Mouse (Mus musculus): ENCODE data around the gene Kbtbd12.

Gene Kbtbd12

DNA sequence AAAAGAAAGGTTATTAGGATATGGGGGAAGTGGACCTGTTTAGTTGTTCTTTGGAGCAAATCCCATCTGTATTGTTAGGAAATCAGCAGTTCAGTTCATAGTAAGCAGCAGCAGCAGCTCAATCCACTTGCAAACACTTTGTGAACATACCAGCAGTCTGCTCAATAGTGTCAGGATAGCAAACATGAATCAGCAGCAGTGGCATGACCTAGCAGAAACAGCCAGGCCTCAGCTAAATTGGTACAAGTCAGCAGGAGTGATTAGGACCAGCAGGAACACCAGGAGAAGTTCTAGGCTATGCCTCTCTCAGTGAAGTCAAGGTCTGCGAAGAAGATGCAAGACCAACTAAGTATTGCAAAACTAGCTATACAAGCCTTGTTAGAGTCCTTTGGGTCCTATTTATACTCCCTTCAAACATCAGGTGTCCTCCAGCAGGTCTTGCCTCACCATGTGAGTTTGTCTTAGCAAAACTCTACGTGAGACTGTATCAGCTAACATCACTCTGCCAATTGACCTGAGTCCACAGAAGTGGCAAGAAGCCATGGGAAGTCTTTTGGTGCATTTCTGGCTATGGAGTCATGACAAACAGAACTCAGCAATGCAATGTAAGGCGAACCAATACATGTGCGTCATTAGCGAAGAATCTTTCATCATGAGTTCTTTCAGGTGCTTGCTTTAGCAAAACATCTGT, at the start of gene Kbtbd12:
TSS of gene Kbtbd12 (minus strand) at position 340 of the 691 bp plus-strand sequence.
- DNase-seq (ENCODE audit: low spot score): no peak

DNA sequence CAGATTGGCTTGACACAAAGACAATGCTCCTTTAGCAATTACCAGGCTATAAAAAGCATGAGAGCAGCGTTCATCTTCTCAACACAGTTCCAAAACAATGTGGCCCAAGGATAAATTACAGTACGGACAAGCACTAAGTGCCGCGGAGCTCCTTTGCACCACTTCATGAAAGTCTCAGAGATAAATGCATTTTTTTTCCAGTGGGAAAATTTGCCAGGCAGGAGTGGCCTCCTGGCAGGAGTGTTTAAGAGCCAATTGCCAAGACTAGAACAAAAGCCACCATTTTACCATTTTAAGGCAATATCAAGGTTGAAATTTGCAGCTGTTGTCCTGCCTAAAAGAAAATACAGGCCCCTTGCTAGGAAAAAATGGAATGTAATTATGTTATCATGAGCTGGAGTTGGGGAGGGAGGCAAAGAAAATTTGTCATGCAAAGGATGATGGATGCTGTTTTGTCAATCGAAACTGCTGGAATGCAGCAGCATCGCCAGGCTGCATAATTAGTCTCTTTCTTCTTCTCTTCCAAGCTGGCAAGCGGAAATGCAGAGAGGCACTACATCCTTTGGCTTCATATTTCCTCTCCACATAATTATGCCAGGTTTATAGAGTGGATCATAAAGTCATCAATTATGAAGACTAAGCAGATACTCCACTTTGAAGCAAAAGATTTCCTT, 45.8 kb upstream of the Kbtbd12 start:
- DNase-seq (ENCODE audit: low spot score): no peak

DNA sequence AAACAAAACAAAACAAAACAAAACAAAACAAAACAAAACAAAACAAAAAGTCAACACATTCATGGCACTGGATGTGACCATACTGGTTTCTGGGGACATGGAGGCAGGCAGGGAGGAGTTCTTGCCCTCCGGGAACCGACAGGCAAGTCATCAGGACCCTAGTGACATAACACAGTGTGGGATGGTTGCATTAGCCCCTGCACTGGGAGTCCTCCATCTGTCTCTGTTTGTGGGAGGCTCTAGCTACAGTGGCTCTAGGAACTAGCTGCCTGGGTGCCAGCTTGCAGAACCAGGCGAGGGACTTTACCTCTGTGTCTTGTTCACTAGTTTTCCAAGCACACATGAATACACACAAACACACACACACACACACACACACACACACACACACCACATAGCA, 43.3 kb upstream of the Kbtbd12 start:
- DNase-seq (ENCODE audit: low spot score): no peak

DNA sequence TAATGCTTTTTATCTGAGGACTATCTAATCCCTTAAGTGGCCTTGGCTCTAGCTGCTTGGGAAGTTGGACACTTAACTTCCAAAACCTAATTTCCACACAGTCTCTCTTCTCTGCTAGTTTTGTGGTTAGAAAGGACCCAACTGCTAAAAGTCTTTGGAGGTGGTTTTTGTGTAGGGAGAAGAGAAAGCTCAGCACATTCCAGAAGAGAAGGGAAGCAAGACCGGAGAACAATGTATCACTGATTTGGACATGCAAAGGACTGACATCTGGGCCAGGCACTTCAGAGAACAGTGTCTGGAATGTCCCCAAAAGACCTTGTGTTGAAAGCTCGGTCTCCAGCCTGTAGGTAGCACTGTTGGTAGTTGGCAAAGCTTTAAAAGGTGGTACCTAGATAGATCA, 40.0 kb upstream of the Kbtbd12 start:
- no peak for DNase-seq (ENCODE audit: low spot score)

DNA sequence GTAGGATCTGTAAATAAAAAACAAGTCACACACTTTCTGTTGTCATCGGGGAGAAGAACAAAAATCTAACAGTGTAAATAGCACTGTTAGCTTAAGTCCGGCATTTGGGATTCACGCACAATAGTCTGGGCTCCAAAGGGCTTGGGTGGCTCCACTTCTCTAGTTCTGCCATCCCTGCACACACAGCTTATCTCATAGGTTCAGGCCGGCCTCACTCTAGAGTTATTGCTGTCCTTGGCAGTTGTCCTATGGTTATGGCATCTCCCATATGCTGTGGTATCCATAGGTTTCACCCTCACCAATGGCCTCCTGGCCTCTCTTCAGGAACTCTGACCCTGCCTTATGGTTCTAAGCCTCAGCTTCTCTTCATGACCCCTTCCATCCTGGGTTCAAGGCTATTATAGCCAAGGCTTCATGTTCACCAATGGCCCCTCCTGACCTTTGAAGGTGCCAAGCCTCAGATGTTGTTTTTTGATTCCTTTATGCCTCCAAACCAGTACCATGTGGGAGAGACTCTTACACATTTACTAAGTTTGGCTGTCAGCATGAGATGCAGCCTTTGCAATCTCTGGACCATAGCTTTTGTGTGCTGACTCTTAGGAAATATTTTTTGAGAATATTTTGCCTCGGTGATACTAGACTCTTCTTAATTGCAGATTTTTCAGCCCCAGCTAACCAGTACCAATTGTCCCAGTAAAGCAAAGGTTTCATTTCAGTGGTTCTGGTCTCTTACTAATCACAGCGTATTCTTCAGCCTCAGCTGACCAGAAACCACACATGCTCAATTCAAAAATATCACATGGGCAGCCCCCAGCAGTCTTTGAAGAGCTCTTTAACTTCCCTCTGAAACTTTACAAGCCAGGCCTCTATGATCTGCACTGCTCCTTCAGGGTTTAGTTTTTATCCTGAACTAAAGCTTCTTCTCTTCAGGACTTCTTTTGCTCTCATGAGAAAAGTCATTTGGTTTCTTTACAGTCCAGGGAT, 39.3 kb upstream of the Kbtbd12 start:
- no peak for DNase-seq (ENCODE audit: low spot score)

DNA sequence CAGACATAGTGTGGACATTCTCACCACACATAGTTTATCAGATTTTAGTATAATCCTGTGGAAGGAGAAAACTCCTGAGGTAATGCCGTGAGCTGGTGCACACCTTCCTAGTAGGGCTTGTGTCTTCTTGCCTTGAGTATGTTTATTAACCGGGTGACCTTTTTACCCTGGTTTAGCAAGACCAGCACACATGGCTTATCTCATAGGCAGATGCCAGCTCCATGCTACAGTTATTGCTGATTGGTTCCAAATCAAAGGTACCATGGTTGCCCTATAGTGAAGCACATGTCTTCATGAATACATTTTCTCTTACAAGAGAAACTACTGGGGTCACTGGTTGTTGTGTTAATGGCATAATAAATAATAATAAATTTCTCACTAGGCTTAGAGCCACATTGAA, 38.1 kb upstream of the Kbtbd12 start:
- no peak for DNase-seq (ENCODE audit: low spot score)

DNA sequence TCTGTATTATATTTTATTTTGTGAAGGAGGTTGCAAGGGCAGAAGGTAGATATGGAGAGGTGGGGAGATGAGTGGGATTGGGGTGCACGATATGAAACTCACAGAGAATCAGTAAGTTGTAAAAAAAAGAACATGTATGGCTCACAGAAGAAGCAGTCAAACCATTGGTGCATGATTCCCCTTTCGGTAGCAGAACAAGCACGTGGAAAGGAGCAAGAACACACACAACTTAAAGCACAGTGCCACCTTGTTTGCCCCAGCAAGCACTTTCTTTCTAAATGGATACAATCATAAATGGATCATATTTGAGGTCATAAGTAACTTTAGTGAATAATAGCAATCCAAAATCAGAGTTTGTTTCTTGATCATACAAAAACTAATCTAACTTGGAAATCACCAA, 24.5 kb upstream of the Kbtbd12 start:
- no peak for DNase-seq (ENCODE audit: low spot score)

DNA sequence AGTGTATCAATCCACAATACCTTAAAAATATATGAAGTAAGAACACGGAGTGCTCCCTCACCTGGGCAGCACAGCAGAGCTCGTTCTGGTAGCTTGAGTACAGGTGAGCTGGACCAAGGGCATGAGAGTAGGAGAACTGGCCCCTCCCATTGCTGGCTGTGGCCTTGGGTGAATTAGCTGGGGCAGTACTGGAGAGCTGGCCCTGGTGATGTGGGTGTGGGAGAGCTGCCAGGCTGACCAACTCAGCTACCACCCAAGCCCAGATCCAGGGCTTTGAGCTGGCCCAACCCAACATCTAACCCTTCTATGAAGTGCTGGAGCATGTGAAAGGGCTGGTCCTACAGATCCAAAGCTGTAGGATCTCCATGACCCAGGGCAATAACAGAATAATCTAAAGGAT, 23.9 kb upstream of the Kbtbd12 start:
- DNase-seq (ENCODE audit: low spot score): no peak

DNA sequence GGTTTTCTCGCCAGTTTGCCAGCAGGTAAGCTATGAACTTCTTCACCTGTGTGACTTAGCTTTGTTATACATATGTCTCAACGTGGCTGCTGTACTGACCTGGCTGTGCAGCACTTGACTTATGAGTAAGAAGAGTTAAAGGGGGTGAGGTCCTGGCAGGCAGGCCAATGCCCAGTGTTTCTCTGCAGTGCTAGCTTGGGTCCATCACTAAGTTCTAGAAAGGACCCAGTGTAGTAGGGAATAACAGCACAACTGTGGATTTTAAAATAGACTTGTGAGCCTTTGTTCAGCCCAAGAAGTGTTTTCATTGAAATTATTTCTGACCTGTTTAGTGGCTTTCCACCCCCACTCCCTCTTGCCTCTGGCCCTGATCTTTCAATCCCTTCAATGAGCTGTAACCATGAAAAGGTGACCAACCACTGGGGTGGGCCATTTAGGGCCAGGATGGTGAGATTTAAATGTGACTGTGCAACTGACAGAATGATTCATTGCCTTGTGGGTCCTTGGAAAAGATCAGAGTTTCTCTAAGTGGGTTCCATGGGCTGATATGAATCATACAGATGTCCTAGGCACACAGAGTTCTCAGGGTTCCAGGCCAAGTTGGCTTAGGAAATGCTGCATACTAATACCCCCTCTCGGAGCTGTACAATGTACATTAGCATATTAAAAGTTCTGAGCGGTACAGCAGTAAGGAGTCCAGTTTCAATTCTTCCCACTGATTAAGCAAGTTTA, 10.0 kb upstream of the Kbtbd12 start:
- no peak for DNase-seq (ENCODE audit: low spot score)

DNA sequence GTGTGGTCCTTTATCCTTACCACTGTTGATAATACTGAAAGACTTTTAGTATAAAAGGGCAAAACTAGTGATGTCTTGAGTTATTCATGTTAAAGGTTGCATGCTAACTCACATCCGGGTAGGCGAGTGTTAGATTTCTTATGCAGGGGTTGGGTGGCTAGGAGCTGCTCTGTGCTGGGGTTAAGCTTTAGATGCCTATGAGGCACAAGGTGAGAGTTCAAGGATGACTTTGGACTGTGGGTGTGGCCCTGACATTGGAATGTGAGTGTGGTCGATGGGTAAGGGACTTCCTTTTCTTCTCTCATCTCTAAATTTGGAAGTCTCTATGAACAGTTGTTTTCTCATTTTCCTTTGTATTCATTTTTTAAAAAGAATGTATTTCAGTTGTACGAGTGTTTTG, 7.0 kb upstream of the Kbtbd12 start:
- no peak for DNase-seq (ENCODE audit: low spot score)

DNA sequence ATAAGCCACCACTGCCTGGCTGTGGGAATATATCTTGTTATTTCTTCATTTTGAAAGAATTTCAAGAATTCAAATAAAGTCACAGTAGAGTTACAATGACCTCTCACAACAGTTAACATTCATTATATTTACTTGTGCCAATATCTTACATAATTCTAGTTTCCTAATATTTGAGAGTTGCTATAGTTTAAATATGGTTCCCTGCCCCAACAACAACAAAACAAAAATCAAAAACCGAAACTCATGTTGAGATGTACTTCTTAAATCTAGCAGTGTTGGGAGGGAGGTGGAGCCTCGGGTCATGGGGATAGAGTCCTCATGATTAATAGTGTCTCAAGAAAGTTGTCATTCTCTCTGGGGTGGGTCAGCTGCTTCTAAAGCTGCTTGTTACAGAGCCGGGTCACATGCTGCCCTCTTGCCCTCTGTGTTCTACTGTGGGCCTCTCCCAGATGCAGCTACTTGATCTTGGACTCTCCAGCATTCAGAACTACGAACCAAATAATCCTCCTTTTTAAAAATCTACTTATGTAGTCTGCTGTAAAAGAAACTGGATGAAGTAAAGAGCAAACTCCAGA, 3.7 kb upstream of the Kbtbd12 start:
- DNase-seq (ENCODE audit: low spot score): no peak

DNA sequence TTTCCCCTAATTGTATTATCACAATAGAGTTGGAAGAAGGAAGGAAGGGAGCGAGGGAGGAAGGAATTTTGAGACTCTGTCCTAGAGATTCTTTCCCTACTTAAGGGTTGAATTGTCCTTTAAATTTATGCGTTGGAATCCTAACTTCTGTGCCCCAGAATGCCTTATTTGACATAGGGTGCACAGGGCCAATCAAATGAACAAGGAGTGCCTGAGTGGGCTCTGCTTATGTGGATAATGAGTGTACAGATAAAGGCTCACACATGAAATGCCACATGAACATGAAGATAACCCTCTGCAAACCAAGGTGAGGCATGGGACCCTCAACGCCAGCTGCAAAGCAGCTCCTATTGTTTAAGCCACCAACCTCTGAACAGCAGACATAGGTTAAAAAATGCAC, 2.6 kb upstream of the Kbtbd12 start:
- no peak for DNase-seq (ENCODE audit: low spot score)

DNA sequence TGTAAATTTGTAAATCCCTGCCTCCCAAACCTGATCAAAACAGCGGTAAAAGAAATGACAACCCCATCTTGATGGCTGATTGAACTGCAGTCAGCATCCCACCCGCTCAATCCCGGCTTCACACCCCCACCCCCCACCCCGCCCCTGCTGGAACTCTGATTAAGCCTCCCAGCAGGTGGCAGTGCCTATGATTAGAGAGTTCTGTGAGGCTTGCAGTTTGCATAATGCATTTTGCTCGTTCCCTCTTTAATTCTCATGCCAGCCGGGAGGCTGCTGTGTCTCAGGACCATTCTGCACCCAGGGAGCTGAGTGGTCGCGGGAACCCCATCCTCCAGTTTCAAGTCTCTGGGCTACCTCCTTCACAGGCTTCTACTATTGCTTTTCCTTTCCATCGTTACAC, 2.2 kb upstream of the Kbtbd12 start:
- no peak for DNase-seq (ENCODE audit: low spot score)

DNA sequence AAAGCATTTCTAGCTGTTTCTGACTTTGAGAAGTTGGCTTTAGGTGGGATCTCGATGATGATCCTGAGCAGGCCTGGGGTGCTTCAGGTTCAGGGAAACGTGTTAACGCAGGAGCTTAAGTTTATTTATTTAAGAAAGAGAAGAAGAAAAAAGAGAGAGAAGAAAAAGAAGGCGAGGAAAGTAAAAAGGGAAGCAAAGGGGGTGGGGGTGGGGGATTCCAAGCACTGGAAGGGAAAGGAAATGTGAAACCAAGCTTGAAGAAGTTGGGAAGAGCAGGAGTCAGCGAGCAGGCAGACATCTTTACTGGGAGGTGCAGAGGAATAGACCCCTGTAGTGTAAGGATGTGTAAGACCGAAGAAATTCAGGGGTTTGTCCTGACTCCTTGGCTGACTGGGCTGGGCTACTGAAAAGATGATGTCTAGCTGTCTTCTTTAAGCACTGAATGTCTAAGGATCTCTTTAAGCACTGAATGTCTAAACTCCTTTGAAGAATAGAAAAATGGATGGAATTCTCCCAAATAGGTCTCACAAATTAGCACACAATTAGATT, 1.7 kb upstream of the Kbtbd12 start:
- DNase-seq (ENCODE audit: low spot score): no peak

DNA sequence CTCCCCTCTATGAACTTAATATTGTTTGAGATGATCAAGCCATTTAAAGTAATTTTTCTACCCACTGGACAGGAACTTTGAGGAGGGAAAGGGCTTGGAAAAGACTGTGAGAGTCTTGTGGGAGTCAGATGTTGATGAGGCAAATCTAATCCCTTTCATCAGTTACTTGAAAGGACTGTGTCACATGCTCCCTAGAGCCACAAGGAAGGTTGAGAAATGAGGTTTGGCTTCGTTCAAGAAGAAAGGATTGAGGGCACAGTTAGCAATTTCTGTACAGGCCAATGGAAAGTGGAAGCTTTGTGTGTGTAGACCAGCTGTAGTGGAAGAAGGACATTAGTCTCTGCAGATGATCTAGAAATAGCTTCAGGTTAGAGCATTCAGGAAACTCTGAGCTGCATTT, 1.2 kb upstream of the Kbtbd12 start:
- no peak for DNase-seq (ENCODE audit: low spot score)

DNA sequence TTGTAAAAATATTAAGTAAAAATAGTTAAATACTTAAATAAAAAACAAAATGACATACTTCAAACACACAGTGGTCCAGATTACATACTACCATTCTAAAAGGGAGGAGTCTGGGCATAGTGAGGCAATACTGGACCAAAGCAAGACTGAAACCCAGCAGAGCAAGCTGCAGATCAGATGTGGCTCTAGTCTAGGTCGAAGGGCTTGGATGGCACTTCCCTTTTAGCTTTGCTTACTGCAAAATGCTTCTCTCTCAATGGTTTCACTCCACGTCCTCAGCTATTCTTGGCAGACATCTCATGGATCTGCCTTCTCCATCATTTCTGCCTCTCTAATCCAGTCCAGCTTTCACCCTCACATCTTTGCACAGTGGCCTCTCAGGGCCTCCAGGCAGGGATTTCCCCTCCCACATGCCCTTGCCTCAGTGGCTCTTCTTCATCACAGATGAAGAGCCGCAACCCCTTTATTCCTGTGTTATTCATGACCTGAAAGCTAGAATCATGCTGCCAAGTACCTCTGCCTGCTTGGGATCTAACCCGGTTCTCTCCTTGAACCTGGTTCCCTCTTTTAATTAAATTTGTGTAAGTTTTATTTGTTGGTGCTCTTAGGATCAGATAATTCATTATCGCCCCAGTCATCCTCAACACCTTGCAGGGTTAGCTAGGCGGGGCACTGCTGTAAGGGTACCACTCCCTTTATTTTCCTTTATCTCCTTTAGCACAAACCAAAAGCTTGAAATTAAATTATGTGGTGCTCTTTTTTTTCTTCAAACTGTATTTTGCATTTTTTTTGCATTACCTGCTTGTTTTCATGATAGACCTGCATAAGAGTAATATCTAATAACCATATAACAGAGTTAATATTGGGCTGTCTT, 1.6 kb downstream of the Kbtbd12 start:
- DNase-seq (ENCODE audit: low spot score): no peak

DNA sequence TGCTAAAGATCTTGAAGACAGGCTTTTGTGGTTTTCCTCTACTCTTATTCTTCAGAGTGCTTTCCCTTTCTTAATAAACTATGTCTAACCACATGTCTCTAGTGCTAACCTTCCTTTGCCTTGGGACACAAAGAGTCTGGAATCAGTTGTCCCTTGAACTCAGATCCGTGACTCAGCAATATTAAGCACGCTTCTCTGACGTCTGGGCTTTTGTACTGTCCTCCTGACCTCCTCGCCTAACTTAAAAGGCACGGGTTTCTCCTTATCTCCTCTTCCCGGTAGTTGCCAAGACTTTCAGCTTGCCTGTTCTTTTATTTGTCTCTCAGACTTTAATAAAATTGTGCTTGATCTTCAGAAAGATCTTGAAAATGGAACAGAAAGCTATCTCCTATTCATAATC, 6.5 kb downstream of the Kbtbd12 start:
- no peak for DNase-seq (ENCODE audit: low spot score)

DNA sequence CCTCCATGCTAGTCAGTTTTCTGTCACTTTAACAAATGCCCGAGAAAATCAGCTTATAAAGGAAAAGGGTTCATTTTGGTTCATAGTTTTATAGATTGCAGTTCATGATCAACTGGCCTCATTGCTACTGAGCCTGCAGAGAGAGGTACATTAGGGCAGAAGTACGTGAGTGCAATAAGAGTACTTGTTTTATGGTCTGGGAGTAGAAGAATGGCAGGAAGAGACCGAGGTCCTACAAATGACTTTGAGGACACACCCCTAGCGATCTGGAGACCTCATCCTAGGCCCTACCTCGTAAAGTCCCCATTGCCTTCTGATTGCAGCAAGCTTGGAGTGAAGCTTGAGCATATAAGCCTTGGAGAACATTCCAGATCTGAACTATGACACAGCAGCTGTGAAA, 7.2 kb downstream of the Kbtbd12 start:
- DNase-seq (ENCODE audit: low spot score): no peak

DNA sequence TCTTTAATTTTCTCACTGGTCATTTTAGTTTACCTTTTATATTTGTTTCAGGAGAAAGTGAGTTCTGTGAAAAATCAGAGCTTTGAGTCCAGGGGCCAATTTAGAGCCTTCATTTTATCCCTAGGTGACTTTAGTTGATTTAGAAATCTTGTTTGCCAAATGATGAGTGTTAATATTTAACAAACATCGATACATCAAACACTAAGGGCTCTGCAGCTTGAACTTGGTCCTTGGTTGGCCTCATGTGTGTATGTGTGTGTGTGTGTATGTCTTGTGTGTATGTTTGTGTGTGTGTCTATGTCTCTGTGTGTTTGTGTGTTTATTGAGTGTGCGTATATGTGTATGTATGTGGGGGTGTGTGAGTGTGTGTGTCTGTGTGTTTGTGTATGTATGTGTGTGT, 7.9 kb downstream of the Kbtbd12 start:
- no peak for DNase-seq (ENCODE audit: low spot score)

DNA sequence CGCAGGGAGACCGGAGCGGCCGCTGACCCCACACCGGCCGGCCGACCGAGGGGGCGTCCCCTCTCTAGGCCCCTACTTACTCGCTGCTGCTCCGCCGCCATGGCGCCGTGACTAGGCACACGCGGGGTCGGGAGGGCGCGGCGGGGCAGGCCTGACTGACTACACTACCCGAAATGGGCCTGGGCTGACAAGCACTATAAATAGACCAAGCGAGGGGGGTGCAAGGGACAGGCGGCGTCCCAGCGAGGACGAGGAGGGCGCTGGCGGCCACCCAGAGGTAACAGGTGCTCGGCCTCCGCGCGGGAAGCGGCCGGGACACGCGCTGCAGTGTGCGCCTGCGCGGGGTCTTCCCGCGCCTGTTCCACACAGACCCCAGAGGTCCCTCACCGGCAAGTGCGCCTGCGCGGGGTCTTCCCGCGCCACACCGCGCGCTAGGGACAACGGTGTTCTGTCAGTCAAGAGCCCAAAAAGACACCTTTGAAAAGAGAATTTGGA, 10.4 kb downstream of the Kbtbd12 start:
- peak; percentile 36 for DNase-seq (ENCODE audit: low spot score)

All from ovary, postnatal 36 days (tissue).